Mouse (Mus musculus) cortical plate, adult 2 months (tissue): Measurements from ENCODE around the gene Ddah2. TPM values are rescaled to one million over a fixed set of nuclear protein-coding genes. Genes with fewer than 3 reads are reported as not detected.

Experiments used
- H3K27ac ChIP-seq: fragments of 200-500 bp; 2 replicates; pipeline ENCODE4 v1.5.1; 2012; ENCODE audit warnings: low read length, control low read depth, inconsistent platforms; ENCODE audit not compliant: insufficient read depth
- H3K4me1 ChIP-seq: fragments of 200-500 bp; 2 replicates; pipeline ENCODE4 v1.6.1; 2011; ENCODE audit warnings: low read length; ENCODE audit not compliant: control insufficient read depth, insufficient read depth
- H3K4me3 ChIP-seq: fragments of 200-500 bp; 2 replicates; pipeline ENCODE4 v1.5.1; 2011; ENCODE audit warnings: mild to moderate bottlenecking, low read length, control low read depth; ENCODE audit not compliant: insufficient read depth
- CTCF ChIP-seq: fragments of 200-500 bp; IDR thresholded peaks from 2 replicates; pipeline ENCODE4 v1.5.1; 2011; ENCODE audit warnings: mild to moderate bottlenecking, control low read depth, low read length; ENCODE audit not compliant: insufficient read depth; ENCODE audit errors: extremely low read depth
- POLR2A ChIP-seq: fragments of 200-500 bp; IDR thresholded peaks from 2 replicates; pipeline ENCODE4 v1.6.1; 2011; ENCODE audit warnings: mild to moderate bottlenecking, low read length, control low read depth; ENCODE audit not compliant: insufficient read depth; ENCODE audit errors: extremely low read depth
- polyA plus RNA-seq: library from polyadenylated mRNA; depleted of rRNA; stranded (reverse); fragments of >200 nt; gene quantifications from 2 replicates; pipeline ENCODE4 v1.2.3, GENCODE M21; 2012

Gene Ddah2
- polyA plus RNA-seq, 1 experiment, result 26.8 TPM

DNA sequence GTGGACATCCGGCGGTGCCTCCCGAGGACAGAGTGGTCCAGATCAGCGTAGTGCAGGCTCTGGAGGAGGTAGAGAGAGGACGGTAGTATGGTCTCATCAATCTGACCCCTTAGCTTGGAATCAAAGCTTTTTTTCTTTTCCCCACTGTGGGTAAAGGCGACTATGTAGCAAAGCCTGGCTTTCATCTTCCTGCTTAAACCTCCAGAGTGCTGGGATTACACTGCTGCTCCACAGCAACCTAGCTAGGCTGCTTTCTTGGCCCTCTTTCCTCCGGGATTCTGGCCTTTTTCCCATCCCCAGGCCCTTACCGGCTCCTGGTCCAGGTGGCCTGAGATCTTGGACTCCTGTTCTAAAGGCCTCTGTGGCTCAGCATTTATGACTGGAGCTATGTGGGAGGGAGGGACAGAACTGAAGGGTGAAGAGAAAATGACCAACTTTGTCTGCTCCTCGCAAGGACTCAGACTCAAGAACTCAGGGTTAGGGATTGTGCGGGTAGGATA, 5.6 kb downstream of the Ddah2 start:
- TF ChIP-seq CTCF, result no peak
- no peak for TF ChIP-seq POLR2A
- Histone ChIP-seq H3K4me1 (no peaks in the 10 kb centered on the region), H3K27ac (no peak overlapping the region), H3K4me3 (no peak overlapping the region)

DNA sequence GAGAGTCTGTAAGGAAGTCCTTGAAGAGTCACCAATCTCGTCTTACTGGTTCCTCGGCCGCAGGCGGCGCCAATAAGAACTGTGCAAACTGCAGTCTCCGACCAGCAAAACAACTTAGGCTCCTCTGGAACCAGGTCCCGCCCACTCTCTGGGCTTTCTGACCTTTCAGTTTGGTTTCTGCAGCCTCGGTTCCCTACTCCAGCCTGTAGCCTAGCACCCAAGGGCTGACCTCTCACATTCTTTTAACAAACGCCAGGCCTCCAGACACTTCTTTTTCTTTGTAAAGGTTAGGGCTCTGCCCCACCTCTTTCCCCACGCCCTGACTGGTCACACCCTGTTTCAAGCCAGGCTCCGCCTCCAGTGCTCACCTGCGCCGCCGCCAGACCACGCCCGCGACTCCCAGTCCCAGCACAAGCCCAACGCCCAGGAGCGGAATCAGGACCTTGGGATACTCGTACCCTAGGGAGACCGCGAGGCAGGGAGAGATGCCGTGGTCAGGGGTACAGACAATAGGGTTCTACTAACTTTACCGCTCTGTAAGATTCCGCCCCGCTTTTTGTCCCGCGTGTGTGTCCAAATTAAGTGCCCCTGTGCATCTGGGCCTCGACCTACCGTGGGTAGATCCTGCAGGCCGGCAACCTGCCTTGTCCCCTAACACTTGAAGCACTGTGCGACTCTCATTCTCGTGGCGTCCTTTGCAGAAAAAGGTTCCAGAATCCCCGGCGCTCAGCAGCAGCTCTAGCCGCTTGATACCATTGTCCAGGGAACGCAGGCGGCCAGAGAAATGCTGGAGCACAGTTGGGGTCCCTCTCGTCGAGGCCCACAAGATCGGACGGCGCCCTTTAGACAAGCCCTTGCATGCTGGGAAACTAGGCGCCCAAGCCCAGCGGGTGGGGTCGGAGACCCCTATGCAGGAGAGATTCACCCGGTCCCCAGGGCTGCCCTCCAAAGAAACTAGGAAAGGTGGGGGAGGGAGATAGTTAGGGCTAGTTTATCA, 6.4 kb downstream of the Ddah2 start, which contains the start of gene Ly6g6c:
Gene Ly6g6c, plus strand, starts transcription at position 438 of the 997 bp plus-strand sequence.
- no peak within 1 kb of the TSS for H3K4me3 ChIP-seq
- H3K4me1 ChIP-seq, result no peaks in the 10 kb centered on the region
- TF ChIP-seq POLR2A, result no peak
- TF ChIP-seq CTCF, result no peak
- H3K27ac ChIP-seq, result no peak within 1 kb of the TSS

GRCm38 (mm10) chr17:35066084-35066483, 7.2 kb downstream of the Ddah2 start, which contains the start of gene Mpig6b:
Gene Mpig6b, minus strand, starts transcription at chr17:35066184.
- no peak within 1 kb of the TSS for H3K4me3 ChIP-seq
- TF ChIP-seq POLR2A (no peak), CTCF (no peak)
- H3K27ac ChIP-seq, result no peak within 1 kb of the TSS
- H3K4me1 ChIP-seq, result no peaks in the 10 kb centered on the region

DNA sequence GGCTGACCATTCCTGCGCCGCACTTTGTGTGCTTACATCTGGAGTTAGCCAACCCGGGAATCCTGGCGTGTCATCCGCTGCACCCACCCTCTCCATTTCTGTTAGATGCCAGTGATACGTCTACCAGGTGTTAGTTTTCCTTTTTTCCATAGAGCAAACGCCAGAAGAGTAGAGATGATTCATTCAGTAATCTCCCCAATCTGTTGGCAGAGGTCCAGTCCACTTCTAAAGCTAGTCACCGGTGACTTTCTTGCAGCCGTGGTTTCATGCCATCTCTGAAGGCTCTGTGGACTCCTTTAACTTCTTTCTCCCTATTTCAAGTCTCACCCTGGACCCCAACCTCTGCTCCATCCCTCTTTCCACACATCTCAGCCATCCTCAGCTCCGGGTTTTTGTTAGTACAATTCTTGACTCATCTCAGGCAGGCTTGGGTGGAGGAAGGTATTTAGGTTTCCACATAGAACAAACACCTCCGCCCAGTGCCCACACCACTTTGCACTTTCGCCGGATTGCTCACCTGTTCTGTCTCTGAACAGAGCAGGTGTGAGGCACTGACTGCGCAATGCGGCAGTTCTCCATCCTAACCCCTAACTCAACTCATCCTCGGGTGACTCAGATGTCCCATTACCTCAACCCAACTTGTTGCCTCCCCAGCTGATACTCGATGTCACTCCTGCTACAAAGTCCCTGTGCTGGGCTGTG, 9.5 kb downstream of the Ddah2 start:
- Histone ChIP-seq H3K4me1 (no peaks in the 10 kb centered on the region), H3K27ac (no peak overlapping the region), H3K4me3 (no peak overlapping the region)
- TF ChIP-seq CTCF (no peak), POLR2A (no peak)

GRCm38 (mm10) chr17:35070556-35071229, 11.9 kb downstream of the Ddah2 start:
- H3K4me1 ChIP-seq, result no peaks in the 10 kb centered on the region
- no peak overlapping the region for H3K4me3 ChIP-seq
- H3K27ac ChIP-seq, result no peak overlapping the region
- TF ChIP-seq POLR2A, result no peak
- TF ChIP-seq CTCF, result 0 out of 2 replicates have a peak, but pooled peaks have one; percentile 10

- H3K4me3 ChIP-seq, result no peak overlapping the region
- no peak overlapping the region for H3K27ac ChIP-seq
- no peak for TF ChIP-seq CTCF
- no peak for TF ChIP-seq POLR2A
- no peaks in the 10 kb centered on the region for H3K4me1 ChIP-seq
Observed at GRCm38 (mm10) chr17:35071454-35071853, 12.6 kb downstream of the Ddah2 start.

GRCm38 (mm10) chr17:35074097-35074496, 15.3 kb downstream of the Ddah2 start:
- no peaks in the 10 kb centered on the region for H3K4me1 ChIP-seq
- no peak overlapping the region for H3K27ac ChIP-seq
- no peak overlapping the region for H3K4me3 ChIP-seq
- TF ChIP-seq CTCF (no peak), POLR2A (no peak)

DNA sequence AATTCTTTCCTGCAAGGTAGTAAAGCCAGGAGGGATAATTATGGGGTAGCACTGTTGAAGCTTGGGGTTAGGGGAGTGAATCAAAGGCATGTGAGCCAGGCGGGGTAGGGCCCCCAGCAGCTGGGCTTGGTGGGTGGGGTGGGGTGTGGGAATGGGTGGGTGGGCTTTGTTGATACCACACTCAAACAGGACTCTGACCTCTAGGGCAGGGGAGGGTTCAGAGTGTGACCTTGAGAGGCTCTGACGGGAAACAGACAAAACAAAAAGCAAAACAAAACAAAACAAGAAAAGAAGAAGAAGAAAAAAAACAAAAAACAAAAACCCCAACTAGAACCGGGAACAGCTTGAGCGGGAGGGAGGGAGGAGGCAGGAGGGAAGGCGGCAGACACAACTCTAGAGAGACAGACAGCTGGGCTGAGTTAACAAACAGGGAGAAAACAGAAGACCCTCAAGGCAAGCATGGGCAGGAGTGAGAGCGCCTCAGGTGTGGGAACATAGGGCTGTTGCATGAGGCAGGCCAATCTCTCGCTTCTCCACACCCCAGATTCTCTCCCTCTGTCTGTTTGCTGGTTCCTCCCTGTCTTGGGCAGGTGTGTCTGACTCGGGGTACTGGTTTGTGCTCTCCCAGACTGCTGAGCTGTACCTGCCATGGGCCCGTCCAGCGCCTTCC, 17.8 kb downstream of the Ddah2 start, which contains the start of gene Ly6g6e:
Gene Ly6g6e, plus strand, starts transcription at position 396 of the 670 bp plus-strand sequence.
- Histone ChIP-seq H3K4me1 (no peaks in the 10 kb centered on the region), H3K4me3 (peak within 1 kb of the TSS; percentile 21), H3K27ac (no peak within 1 kb of the TSS)
- TF ChIP-seq CTCF (no peak), POLR2A (no peak)

DNA sequence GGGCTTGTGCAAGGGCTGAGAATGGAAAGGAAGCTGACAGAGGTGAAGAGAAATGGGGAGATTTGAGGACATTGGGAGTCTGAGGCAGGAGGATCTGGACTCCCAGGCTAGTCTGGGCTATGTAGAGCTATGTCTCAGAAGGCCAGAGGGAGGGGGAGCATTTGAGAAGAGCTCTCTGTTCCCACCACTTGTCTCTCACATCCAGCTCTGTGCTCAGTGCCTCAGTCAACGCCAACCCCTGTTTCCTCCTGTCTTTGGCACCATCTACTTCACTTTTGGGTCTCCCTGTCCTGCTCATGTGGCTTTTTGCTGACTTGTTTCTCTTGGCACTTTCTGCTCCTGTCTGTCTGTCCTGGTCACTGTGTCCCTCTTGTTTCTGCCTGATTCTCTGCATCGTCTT, 18.4 kb downstream of the Ddah2 start:
- H3K27ac ChIP-seq, result no peak overlapping the region
- TF ChIP-seq POLR2A (no peak), CTCF (no peak)
- peak overlapping the region; percentile 21; the same call in 1 of the 2 replicates for H3K4me3 ChIP-seq
- no peaks in the 10 kb centered on the region for H3K4me1 ChIP-seq
